Mouse (Mus musculus) c-Kit-positive CD71-positive TER-119-negative erythroid progenitor cells, embryonic 14.5 days (primary cell): ENCODE results near the gene Cenpq.
A peak's percentile ranks its signal among the peaks of the same experiment; 100 is the strongest.

Experiments
- DNase-seq: peaks from one replicate; pipeline ENCODE4 v3.0.0-alpha.2; 2013; ENCODE audit warnings: low read depth

The Cenpq gene

GRCm38 (mm10) chr17:40934420-40935231, at the start of gene Cenpq, which contains the start of gene Mut:
Gene Cenpq (minus strand): TSS chr17:40935047.
Gene Mut (plus strand): TSS chr17:40934685.
- peak; percentile 95 for DNase-seq

DNA sequence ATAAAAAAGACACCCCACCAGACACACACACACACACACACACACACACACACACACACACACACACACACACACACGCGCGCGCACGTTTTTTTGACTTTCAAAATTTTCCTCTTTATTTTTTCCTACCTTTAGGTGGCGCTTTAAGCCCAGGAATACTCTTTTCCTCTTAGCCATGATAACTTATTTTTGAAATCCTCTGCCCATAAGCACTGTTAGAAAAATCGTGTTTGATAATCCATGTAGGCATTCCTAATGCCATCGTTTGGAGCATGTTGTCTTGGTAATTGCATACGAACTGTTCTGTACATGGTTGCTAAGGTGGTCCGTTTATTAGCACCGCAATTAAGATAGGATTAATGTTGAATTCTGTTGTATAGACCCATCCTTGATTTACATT, 43.1 kb upstream of the Cenpq start:
- DNase-seq, result no peak

GRCm38 (mm10) chr17:40948518-40948917, 13.7 kb upstream of the Cenpq start:
- DNase-seq, result no peak

DNA sequence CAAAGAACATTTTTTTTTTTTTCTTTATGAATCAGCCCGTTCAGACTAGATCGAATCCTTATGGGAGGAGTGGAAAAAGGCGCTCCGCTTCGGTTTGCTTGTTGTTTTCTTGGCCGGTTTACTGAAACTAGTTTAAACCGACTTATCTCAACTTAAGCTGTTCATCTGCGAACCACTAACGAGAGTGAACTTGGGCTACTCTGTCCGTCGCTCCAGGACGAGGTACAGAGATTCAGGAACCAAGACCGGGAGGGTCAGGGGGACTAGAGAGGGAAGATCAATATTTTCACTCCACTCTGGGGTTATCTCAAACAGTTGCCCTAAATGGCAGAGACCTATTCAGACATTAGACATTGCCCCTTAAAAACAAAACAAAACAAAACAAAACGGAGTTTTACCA, 862 bp downstream of the Cenpq start:
- peak; percentile 22 for DNase-seq

DNA sequence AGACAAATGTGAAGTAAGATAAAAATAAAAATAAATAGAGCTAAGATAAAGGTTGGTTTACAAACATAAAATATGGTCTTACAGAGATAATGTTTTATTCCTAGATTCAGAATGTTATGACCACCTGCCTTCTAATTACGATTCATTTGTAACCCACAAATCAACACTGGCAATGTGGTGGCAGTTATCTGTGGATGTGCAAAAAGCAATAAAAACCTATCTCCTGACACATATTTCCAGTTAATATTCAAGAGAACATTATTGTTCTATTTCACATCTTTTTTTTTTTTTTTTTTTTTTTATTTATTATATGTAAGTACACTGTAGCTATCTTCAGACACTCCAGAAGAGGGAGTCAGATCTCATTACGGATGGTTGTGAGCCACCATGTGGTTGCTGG, 19.3 kb downstream of the Cenpq start:
- no peak for DNase-seq

- DNase-seq, result no peak
These were observed 20.6 kb downstream of the Cenpq start, which contains the start of gene Glyatl3 for GRCm38 (mm10) chr17:40914250-40914649. Gene Glyatl3 (minus strand): TSS chr17:40914350.

DNA sequence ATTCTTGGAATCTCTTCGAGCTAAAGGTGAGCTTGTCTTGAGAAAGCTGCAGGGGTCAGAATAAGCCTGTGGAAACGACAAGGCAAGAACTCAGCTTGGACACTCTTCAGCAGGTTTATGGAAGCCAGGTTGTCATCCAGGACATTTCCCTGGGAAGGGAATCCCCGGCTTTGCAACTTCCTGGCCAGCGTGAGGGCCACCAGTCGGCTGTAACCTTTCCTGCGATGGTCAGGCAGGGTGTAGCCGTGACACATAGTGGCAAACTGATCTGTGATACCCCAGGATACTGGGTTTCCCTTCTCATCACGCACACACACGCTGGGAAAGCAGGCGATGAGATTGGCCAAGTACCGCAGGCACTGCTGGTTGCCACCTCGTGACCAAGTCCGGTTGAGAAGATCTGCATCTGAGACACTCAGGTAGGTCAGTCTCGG, 30.1 kb downstream of the Cenpq start:
- DNase-seq, result no peak

DNA sequence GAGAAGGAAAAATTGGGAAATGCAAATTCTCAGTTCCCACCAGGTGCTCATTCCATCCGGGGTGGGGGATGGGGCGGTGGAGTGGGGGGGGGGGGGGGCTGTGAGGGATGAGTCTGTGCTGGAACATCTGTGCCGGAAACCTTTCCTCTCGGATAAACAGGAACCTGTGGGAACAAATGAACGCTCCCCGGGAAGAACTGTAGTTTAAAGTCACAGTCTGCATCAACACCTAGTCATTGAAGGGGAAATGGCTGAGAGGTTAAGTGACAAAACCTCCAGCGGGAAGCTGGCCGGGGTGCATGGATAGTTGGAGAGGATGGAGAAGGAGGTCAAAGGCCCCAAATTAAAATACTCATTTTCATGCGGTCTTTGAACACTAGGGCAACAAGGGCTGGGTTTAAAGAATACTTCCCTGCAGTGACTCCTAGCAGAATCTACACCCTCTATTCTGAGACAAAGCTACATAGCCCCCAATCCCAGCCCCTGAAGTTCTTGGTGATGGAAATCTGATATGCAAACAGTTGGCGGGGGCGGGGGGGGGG, 30.7 kb downstream of the Cenpq start:
- no peak for DNase-seq

- no peak for DNase-seq
These were observed 31.5 kb downstream of the Cenpq start for GRCm38 (mm10) chr17:40903345-40903744.

DNA sequence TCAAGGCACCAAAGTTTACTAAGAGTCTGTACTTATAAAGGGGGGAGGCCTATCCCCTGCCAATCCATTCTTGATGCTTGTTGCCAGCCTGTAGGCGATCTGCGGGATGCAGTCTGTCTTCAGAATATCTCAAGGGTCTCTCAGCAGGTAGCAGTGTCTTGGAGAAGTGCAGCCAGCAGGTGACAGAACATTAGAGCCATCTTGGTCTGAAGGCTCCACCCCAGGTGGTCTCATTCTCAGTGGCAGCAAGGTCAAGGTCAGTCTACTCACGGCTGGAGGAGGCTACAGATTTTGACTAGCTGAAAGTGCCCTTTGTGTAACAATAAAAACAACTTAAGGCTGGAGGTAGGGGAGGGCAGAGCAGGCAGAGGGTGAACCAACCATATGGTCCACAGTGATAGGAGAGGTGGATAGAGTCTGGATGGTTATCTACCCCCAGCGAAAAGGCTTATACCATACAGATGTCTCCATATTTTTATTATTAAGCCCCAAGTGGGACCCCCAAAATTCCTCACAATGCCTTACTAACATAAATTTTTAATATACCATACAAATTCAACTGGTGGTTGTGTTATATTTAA, 35.0 kb downstream of the Cenpq start:
- no peak for DNase-seq

DNA sequence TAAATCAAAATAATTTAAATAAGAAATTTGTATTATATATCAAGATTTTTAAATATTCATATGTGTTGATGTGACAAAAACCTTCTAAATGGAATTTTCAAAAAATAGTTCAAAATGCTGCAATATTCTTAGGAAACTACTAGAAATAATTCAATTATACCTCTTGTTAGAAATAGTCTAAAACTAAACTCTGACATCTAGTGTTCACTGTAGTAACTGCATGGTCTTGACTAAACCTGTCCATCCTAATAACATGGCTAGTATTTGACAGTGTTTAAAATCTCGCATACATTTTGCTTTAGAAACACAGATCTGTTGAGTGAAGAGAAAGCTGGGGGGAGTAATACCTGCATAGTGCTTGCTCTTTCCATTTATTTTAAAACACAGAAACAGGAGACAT, 38.0 kb downstream of the Cenpq start:
- DNase-seq, result peak; percentile 46

GRCm38 (mm10) chr17:40887849-40888536, 46.9 kb downstream of the Cenpq start:
- DNase-seq, result no peak

- DNase-seq, result no peak
These were observed 49.7 kb downstream of the Cenpq start for GRCm38 (mm10) chr17:40885155-40885554.

- no peak for DNase-seq
These were observed 52.7 kb downstream of the Cenpq start for GRCm38 (mm10) chr17:40882172-40882571.

- peak; percentile 58 for DNase-seq
These were observed 54.7 kb downstream of the Cenpq start, which contains the start of gene 9130008F23Rik for GRCm38 (mm10) chr17:40879924-40880691. Gene 9130008F23Rik (minus strand): TSS chr17:40880559.

DNA sequence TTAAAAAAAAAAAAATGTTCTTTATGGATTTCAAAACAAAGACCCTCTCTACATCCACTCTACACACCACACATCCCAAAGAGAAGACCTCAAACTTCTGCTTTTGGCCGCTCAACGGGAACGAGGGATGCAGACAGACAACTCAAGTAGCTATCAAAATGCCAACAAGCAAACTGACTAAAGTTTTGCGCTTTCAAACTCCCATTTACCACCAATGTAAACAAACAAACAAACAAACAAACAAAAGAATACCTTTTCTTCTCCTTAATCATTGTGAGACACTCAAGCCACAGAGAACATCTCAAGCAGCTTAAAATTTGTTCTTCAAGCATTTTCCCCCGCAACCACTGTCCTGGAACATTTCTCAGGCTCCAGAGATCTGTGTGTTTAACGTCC, 55.3 kb downstream of the Cenpq start:
- DNase-seq, result no peak

DNA sequence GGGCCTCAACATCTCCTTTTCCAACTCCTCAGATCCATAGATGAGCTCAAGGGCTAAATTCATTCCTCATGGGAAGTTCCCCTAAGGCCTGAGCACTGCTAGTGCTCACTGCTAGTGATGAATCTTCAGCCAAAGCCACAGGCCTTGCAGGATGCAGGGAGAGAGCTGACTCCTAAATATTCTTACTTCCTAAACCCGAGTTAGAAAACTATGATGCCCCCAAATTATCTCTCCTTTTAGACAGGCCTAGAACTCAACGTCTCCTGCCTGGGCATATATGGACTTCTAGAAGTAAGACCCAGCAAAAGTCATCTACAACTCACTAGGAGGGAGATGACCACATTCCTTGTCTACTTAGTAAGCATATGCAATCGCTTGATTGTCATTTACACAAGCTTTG, 57.1 kb downstream of the Cenpq start:
- DNase-seq, result no peak

GRCm38 (mm10) chr17:40875568-40875967, 59.3 kb downstream of the Cenpq start:
- DNase-seq, result no peak

- DNase-seq, result no peak
These were observed 60.1 kb downstream of the Cenpq start for GRCm38 (mm10) chr17:40874701-40875100.

GRCm38 (mm10) chr17:40873582-40874011, 61.2 kb downstream of the Cenpq start:
- DNase-seq, result no peak
